Mouse (Mus musculus) hindbrain, embryonic 15.5 days (tissue): ENCODE results near the gene Traf3ip3. TPM values are rescaled to one million over a fixed set of nuclear protein-coding genes. Genes with fewer than 3 reads are reported as not detected.

Experiments
- ATAC-seq: fragments of 200-750 bp; cut with Nextera tagmentation; 2 replicates; pipeline ENCODE4 v1.8.0; 2017; ENCODE audit warnings: low read depth, moderate number of reproducible peaks, moderate TSS enrichment; ENCODE audit not compliant: low FRiP score
- H3K27ac ChIP-seq: fragments of 300-500 bp; sonication (generic); replicated peaks from 2 replicates; pipeline ENCODE4 v1.5.1; 2015; ENCODE audit warnings: mild to moderate bottlenecking, inconsistent platforms
- H3K27me3 ChIP-seq: fragments of 300-500 bp; sonication (generic); 2 replicates; pipeline ENCODE4 v1.6.1; 2015; ENCODE audit warnings: control low read depth, inconsistent platforms
- H3K36me3 ChIP-seq: fragments of 300-500 bp; sonication (generic); 2 replicates; pipeline ENCODE4 v1.6.1; 2015; ENCODE audit warnings: control low read depth, inconsistent platforms
- H3K4me1 ChIP-seq: fragments of 300-500 bp; sonication (generic); replicated peaks from 2 replicates; pipeline ENCODE4 v1.6.1; 2015; ENCODE audit warnings: control low read depth, inconsistent platforms
- H3K4me2 ChIP-seq: fragments of 300-500 bp; sonication (generic); 2 replicates; pipeline ENCODE4 v1.6.1; 2015; ENCODE audit warnings: moderate library complexity, mild to moderate bottlenecking, inconsistent platforms
- H3K4me3 ChIP-seq: fragments of 300-500 bp; sonication (generic); 2 replicates; pipeline ENCODE4 v1.5.1; 2015; ENCODE audit warnings: mild to moderate bottlenecking, inconsistent platforms
- H3K9ac ChIP-seq: fragments of 300-500 bp; sonication (generic); 2 replicates; pipeline ENCODE4 v1.6.1; 2015; ENCODE audit warnings: inconsistent platforms
- H3K9me3 ChIP-seq: fragments of 300-500 bp; sonication (generic); 2 replicates; pipeline ENCODE4 v1.6.1; 2016; ENCODE audit warnings: control low read depth, inconsistent platforms
- WGBS: fragments of 180-500 bp; shearing (Covaris S2); methylation state at CpG from one replicate; pipeline ENCODE4 v1.1.7; 2015; 5-methylcytosine and 5-hydroxymethylcytosine counted together
- polyA plus RNA-seq: library from polyadenylated mRNA; unstranded; fragments of >200 nt; fragmentation: Nextera tagmentation; extraction: Ambion mirVana; gene quantifications from 2 replicates; pipeline ENCODE4 v1.2.1, GENCODE M21; 2015

Traf3ip3 gene
- polyA plus RNA-seq, 1 experiment from 2014 or later: 2.3 TPM

GRCm38 (mm10) chr1:193229570-193229969, 28.1 kb upstream of the Traf3ip3 start:
- H3K4me2 ChIP-seq: no peak overlapping the region
- no peaks in the 10 kb centered on the region for H3K27me3 ChIP-seq
- no peaks in the 10 kb centered on the region for H3K36me3 ChIP-seq
- H3K9me3 ChIP-seq: no peaks in the 10 kb centered on the region
- WGBS: 94% methylated on average over 5 of the region's 5 CpGs
- H3K27ac ChIP-seq: no peak overlapping the region
- no peak for ATAC-seq
- no peak overlapping the region for H3K4me3 ChIP-seq
- no peaks in the 10 kb centered on the region for H3K4me1 ChIP-seq
- H3K9ac ChIP-seq: no peak overlapping the region

GRCm38 (mm10) chr1:193227537-193227936, 26.0 kb upstream of the Traf3ip3 start:
- no peak for ATAC-seq
- no peaks in the 10 kb centered on the region for H3K4me1 ChIP-seq
- H3K4me3 ChIP-seq: no peak overlapping the region
- H3K27me3 ChIP-seq: no peaks in the 10 kb centered on the region
- H3K9ac ChIP-seq: no peak overlapping the region
- no peaks in the 10 kb centered on the region for H3K36me3 ChIP-seq
- H3K9me3 ChIP-seq: no peaks in the 10 kb centered on the region
- H3K27ac ChIP-seq: no peak overlapping the region
- 84% methylated on average over 4 of the region's 4 CpGs for WGBS
- no peak overlapping the region for H3K4me2 ChIP-seq

GRCm38 (mm10) chr1:193226724-193227522, 25.4 kb upstream of the Traf3ip3 start:
- Histone ChIP-seq H3K4me3 (no peak overlapping the region), H3K27ac (no peak overlapping the region), H3K9me3 (no peaks in the 10 kb centered on the region), H3K27me3 (no peaks in the 10 kb centered on the region), H3K9ac (no peak overlapping the region), H3K36me3 (no peaks in the 10 kb centered on the region), H3K4me2 (no peak overlapping the region), H3K4me1 (no peaks in the 10 kb centered on the region)
- no peak for ATAC-seq
- 60% methylated on average over 7 of the region's 7 CpGs for WGBS

GRCm38 (mm10) chr1:193226114-193226513, 24.6 kb upstream of the Traf3ip3 start:
- no peaks in the 10 kb centered on the region for H3K36me3 ChIP-seq
- no peak overlapping the region for H3K4me2 ChIP-seq
- no peak for ATAC-seq
- no peak overlapping the region for H3K27ac ChIP-seq
- no peak overlapping the region for H3K4me3 ChIP-seq
- no peaks in the 10 kb centered on the region for H3K27me3 ChIP-seq
- no peaks in the 10 kb centered on the region for H3K9me3 ChIP-seq
- 93% methylated on average over 4 of the region's 4 CpGs for WGBS
- no peak overlapping the region for H3K9ac ChIP-seq
- no peaks in the 10 kb centered on the region for H3K4me1 ChIP-seq

- Histone ChIP-seq H3K36me3 (no peaks in the 10 kb centered on the region), H3K4me2 (no peak overlapping the region), H3K4me1 (no peaks in the 10 kb centered on the region), H3K4me3 (no peak overlapping the region), H3K9me3 (no peaks in the 10 kb centered on the region), H3K27ac (no peak overlapping the region), H3K27me3 (no peaks in the 10 kb centered on the region), H3K9ac (no peak overlapping the region)
- ATAC-seq: no peak
- WGBS: 20% methylated on average over 3 of the region's 3 CpGs
Observed at GRCm38 (mm10) chr1:193225531-193225930, 24.0 kb upstream of the Traf3ip3 start.

- Histone ChIP-seq H3K4me1 (no peaks in the 10 kb centered on the region), H3K9ac (no peak overlapping the region), H3K27ac (no peak overlapping the region), H3K4me3 (no peak overlapping the region), H3K36me3 (no peaks in the 10 kb centered on the region), H3K9me3 (no peaks in the 10 kb centered on the region), H3K27me3 (no peaks in the 10 kb centered on the region), H3K4me2 (no peak overlapping the region)
- whole genome bisulfite sequencing: 65% methylated on average over 5 of the region's 5 CpGs
- no peak for ATAC-seq
Observed at GRCm38 (mm10) chr1:193220408-193220807, 18.9 kb upstream of the Traf3ip3 start.

- Histone ChIP-seq H3K4me3 (no peak overlapping the region), H3K27ac (no peak overlapping the region), H3K9ac (no peak overlapping the region), H3K9me3 (no peaks in the 10 kb centered on the region), H3K4me1 (no peaks in the 10 kb centered on the region), H3K36me3 (no peaks in the 10 kb centered on the region), H3K27me3 (no peaks in the 10 kb centered on the region), H3K4me2 (no peak overlapping the region)
- no peak for ATAC-seq
- 83% methylated on average over 3 of the region's 3 CpGs for WGBS
Observed at GRCm38 (mm10) chr1:193216000-193216399, 14.5 kb upstream of the Traf3ip3 start.

GRCm38 (mm10) chr1:193214053-193214452, 12.6 kb upstream of the Traf3ip3 start:
- ATAC-seq: no peak
- WGBS: 80% methylated on average over 5 of the region's 5 CpGs
- H3K27ac ChIP-seq: no peak overlapping the region

GRCm38 (mm10) chr1:193211371-193211770, 9.9 kb upstream of the Traf3ip3 start:
- Histone ChIP-seq H3K9me3 (no peaks in the 10 kb centered on the region), H3K27me3 (no peaks in the 10 kb centered on the region), H3K4me1 (no peaks in the 10 kb centered on the region), H3K36me3 (no peaks in the 10 kb centered on the region), H3K27ac (no peak overlapping the region), H3K4me2 (no peak overlapping the region), H3K4me3 (no peak overlapping the region), H3K9ac (no peak overlapping the region)
- 86% methylated on average over 5 of the region's 5 CpGs for WGBS
- ATAC-seq: no peak

More at GRCm38 (mm10) chr1:193214053-193214452, 12.6 kb upstream of the Traf3ip3 start:
- no peaks in the 10 kb centered on the region for H3K4me1 ChIP-seq
- no peaks in the 10 kb centered on the region for H3K9me3 ChIP-seq
- H3K36me3 ChIP-seq: no peaks in the 10 kb centered on the region
- no peak overlapping the region for H3K4me2 ChIP-seq
- no peak overlapping the region for H3K9ac ChIP-seq
- no peaks in the 10 kb centered on the region for H3K27me3 ChIP-seq
- H3K4me3 ChIP-seq: no peak overlapping the region

GRCm38 (mm10) chr1:193208178-193208577, 6.7 kb upstream of the Traf3ip3 start:
- no peak overlapping the region for H3K9ac ChIP-seq
- H3K4me2 ChIP-seq: no peak overlapping the region
- H3K9me3 ChIP-seq: no peaks in the 10 kb centered on the region
- H3K27me3 ChIP-seq: no peaks in the 10 kb centered on the region
- no peak overlapping the region for H3K27ac ChIP-seq
- no peaks in the 10 kb centered on the region for H3K4me1 ChIP-seq
- no peaks in the 10 kb centered on the region for H3K36me3 ChIP-seq
- 48% methylated on average over 2 of the region's 2 CpGs for WGBS
- ATAC-seq: no peak
- no peak overlapping the region for H3K4me3 ChIP-seq

- no peaks in the 10 kb centered on the region for H3K4me1 ChIP-seq
- no peaks in the 10 kb centered on the region for H3K27me3 ChIP-seq
- ATAC-seq: no peak
- no peaks in the 10 kb centered on the region for H3K36me3 ChIP-seq
- H3K4me2 ChIP-seq: no peak within 1 kb of the TSS
- no peak within 1 kb of the TSS for H3K4me3 ChIP-seq
- no peaks in the 10 kb centered on the region for H3K9me3 ChIP-seq
- no peak within 1 kb of the TSS for H3K27ac ChIP-seq
- WGBS: 92% methylated on average over 3 of the region's 3 CpGs
- no peak within 1 kb of the TSS for H3K9ac ChIP-seq
Observed at GRCm38 (mm10) chr1:193207503-193207902, 6.0 kb upstream of the Traf3ip3 start, which contains the start of gene Lamb3. Lamb3 (plus strand) TSS chr1:193207699.

GRCm38 (mm10) chr1:193205431-193205830, 3.9 kb upstream of the Traf3ip3 start:
- Histone ChIP-seq H3K36me3 (no peaks in the 10 kb centered on the region), H3K9ac (no peak overlapping the region), H3K4me2 (no peak overlapping the region), H3K27me3 (no peaks in the 10 kb centered on the region), H3K4me1 (no peaks in the 10 kb centered on the region), H3K4me3 (no peak overlapping the region), H3K9me3 (no peaks in the 10 kb centered on the region), H3K27ac (no peak overlapping the region)
- ATAC-seq: no peak
- whole genome bisulfite sequencing: 96% methylated on average over 2 of the region's 2 CpGs

- no peak for ATAC-seq
- H3K4me2 ChIP-seq: no peak overlapping the region
- no peak overlapping the region for H3K27ac ChIP-seq
- H3K4me3 ChIP-seq: no peak overlapping the region
- no peaks in the 10 kb centered on the region for H3K36me3 ChIP-seq
- H3K9me3 ChIP-seq: no peaks in the 10 kb centered on the region
- H3K27me3 ChIP-seq: no peaks in the 10 kb centered on the region
- 82% methylated on average over 2 of the region's 2 CpGs for WGBS
- no peaks in the 10 kb centered on the region for H3K4me1 ChIP-seq
- no peak overlapping the region for H3K9ac ChIP-seq
Observed at GRCm38 (mm10) chr1:193203821-193204220, 2.3 kb upstream of the Traf3ip3 start.
